Mouse (Mus musculus) olfactory bulb, adult 2 months (tissue): ENCODE measurements around the gene Prdm11. TPM values are rescaled to one million over a fixed set of nuclear protein-coding genes. Genes with fewer than 3 reads are reported as not detected.

Experiments used
- H3K27ac ChIP-seq: fragments of 200-500 bp; 2 replicates; pipeline ENCODE4 v1.5.1; 2012; ENCODE audit warnings: low read depth, low read length; ENCODE audit not compliant: insufficient read depth
- H3K4me1 ChIP-seq: fragments of 200-500 bp; 2 replicates; pipeline ENCODE4 v1.6.1; 2012; ENCODE audit warnings: low read length; ENCODE audit not compliant: control insufficient read depth, insufficient read depth
- H3K4me3 ChIP-seq: fragments of 200-500 bp; 2 replicates; pipeline ENCODE4 v1.5.1; 2012; ENCODE audit warnings: mild to moderate bottlenecking, low read depth, low read length, moderate library complexity; ENCODE audit not compliant: insufficient read depth
- CTCF ChIP-seq: fragments of 200-500 bp; IDR thresholded peaks from 2 replicates; pipeline ENCODE4 v1.5.1; 2012; ENCODE audit warnings: low read depth, mild to moderate bottlenecking, low read length, moderate library complexity; ENCODE audit not compliant: insufficient read depth
- POLR2A ChIP-seq: fragments of 200-500 bp; IDR thresholded peaks from 2 replicates; pipeline ENCODE4 v1.6.1; 2012; ENCODE audit warnings: mild to moderate bottlenecking, low read depth, low read length, moderate library complexity; ENCODE audit not compliant: insufficient read depth
- WGBS: fragments of 180-500 bp; shearing (Covaris S2); methylation state at CpG from one replicate; pipeline ENCODE4 v1.1.7; 2018; 5-methylcytosine and 5-hydroxymethylcytosine counted together
- polyA plus RNA-seq: library from polyadenylated mRNA; stranded (reverse); fragments of >200 nt; gene quantifications from 2 replicates; pipeline ENCODE4 v1.2.4, GENCODE M21; 2012; ENCODE audit warnings: low replicate concordance; ENCODE audit not compliant: missing spikeins, insufficient read depth, insufficient read length

The Prdm11 gene
- polyA plus RNA-seq, 1 experiment, result not detected

DNA sequence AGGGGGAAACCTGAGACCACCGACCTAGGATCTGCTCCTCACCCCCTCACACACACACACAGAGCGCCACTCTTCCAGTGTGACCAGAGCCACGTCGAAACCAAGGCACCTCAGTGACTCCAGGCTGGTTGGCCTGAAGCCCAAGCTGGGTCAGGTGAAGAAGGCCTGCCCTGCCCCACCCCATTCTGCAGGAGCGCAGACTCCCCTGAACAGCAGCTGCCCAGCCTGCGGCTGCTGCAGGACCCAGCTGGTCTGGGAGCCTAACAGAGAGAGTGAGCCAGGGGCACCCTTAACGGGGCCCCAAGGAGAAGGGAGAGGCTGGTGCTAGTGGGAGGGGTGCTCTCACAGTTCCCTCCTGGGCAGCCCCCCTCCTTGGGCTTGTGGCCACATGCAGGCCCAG is 10.3 kb downstream of the Prdm11 start:
- 66% methylated on average over 7 of the region's 7 CpGs for WGBS
- Histone ChIP-seq H3K4me3 (no peak overlapping the region), H3K27ac (no peak overlapping the region), H3K4me1 (peaks cover 27% of the 10 kb centered on the region)
- no peak for TF ChIP-seq POLR2A
- no peak for TF ChIP-seq CTCF

DNA sequence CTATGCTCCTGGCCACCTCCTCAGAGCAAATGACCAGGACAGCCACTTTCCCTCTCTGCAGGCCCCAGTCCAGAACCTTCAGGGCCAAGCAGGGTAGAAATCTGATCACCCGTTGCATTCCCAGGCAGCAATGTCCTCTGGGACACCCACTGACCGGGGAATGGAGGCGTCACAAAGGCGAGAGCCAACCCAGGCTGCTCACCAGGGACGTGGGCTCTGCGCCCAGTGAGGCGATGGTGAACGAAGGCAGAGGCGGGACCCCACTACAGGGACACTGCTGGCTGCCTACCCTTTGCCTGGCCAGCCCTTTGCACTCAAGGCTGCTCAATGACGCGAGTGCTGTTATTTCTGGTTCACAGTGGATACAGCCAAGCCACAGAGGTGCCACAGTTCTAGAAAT is 13.3 kb downstream of the Prdm11 start:
- TF ChIP-seq POLR2A (no peak), CTCF (no peak)
- H3K4me1 ChIP-seq, result peaks cover 33% of the 10 kb centered on the region
- H3K4me3 ChIP-seq, result no peak overlapping the region
- no peak overlapping the region for H3K27ac ChIP-seq
- 55% methylated on average over 11 of the region's 11 CpGs for WGBS

DNA sequence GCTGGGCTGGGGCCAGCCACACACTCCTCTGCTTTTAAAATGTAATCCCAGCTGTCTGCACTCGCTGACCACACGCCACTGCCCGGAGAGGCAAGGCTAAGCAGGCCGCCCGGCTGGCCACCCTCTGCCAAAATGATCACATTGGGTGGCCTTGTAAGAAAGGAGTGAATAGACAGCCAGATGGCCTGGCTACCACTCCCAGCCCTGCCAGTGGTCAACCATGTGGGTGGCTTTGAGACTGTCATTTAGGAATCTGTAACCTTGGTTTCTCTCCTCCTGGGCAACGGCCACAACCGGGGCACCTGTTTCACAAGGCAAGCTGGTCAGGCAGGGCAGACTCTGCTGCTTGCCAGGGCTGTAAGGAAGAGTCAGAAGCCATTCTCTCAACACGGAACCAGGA is 13.9 kb downstream of the Prdm11 start:
- Histone ChIP-seq H3K4me1 (peaks cover 33% of the 10 kb centered on the region), H3K27ac (no peak overlapping the region), H3K4me3 (no peak overlapping the region)
- WGBS, result 63% methylated on average over 8 of the region's 8 CpGs
- TF ChIP-seq POLR2A (no peak), CTCF (no peak)

DNA sequence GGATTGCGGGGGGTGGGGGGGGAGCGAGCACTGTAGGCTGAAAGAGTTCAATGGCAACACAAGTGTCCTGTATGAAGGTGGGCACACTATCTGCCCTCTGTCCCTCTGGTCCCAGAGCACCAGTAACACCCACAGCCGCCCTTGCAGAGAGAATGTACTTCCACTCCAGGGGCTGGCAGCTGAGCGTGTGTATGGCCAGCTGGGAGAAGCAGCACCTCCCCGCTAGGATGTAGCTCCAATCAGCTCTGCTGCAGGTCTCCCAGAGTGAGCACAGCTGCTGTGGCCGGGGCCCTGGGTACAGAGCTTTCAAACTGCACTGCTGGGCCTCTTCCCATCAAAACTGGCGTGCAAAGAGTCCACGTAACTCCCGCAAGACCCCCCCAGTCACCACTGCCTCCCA is 14.9 kb downstream of the Prdm11 start:
- Histone ChIP-seq H3K4me1 (peaks cover 33% of the 10 kb centered on the region), H3K27ac (no peak overlapping the region), H3K4me3 (no peak overlapping the region)
- TF ChIP-seq POLR2A (no peak), CTCF (no peak)
- 59% methylated on average over 9 of the region's 9 CpGs for WGBS

DNA sequence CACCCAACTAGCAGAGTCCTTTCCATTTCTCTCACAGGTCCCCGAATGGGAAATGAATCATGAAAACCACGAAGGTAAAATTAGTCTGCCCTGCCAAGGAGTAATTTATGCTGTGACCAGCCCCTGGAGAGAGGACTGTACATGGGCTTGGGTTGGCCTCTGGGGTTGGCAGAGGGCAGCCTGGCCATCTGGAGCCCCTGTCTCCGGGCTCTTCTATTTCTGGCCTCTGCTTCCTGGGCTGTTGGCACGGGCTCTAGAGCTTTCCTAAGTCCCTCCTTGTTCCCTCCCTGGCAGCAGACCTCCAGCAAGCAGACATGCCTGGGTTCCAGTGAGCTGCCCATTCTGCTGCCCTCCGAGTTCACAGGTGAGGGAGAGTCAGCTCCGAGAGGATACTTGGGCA is 15.9 kb downstream of the Prdm11 start:
- WGBS, result 49% methylated on average over 6 of the region's 6 CpGs
- TF ChIP-seq CTCF, result no peak
- TF ChIP-seq POLR2A, result no peak

DNA sequence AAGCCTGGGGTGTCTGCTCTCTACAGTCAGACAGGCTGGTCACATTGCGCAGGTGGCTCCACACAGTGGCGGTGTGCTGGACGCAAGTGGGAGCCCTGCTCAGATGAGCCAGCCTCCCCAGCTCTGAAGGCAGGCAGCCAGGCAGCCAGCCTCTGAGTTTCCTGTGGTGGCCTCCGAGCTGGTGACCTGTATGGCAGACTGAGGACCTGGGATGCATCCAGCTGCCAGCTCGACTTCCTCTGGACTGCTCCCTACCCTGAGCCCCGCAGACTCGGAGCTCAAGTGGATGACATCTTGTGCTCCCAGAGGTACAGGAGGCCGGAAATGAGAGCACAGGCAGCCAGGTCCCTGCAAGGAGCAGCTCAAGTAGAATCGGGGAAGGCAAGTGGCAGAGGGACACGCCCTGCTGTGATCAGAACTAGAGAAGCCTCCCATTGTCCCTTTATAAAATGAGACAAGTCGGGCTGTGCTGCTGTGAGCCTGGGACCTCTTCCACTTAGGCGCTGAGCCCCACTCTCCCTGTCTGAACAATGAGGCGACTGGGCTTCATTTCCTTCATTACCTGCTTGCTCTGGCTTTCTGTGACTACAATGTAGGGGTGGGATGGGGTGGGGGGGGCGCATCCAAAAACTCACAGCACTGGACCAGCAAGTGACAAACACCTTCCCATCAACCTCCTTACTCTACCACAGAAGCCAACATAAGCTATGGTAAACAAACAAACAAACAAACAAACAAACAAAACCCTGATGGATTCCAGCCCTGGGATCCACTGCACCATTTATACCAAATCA is 16.5 kb downstream of the Prdm11 start:
- Histone ChIP-seq H3K4me1 (peaks cover 33% of the 10 kb centered on the region), H3K27ac (no peak overlapping the region), H3K4me3 (no peak overlapping the region)
- TF ChIP-seq CTCF, result no peak
- TF ChIP-seq POLR2A, result no peak
- 56% methylated on average over 14 of the region's 14 CpGs for WGBS

More for the DNA sequence above, 15.9 kb downstream of the Prdm11 start:
- Histone ChIP-seq H3K27ac (no peak overlapping the region), H3K4me3 (no peak overlapping the region), H3K4me1 (peaks cover 33% of the 10 kb centered on the region)

DNA sequence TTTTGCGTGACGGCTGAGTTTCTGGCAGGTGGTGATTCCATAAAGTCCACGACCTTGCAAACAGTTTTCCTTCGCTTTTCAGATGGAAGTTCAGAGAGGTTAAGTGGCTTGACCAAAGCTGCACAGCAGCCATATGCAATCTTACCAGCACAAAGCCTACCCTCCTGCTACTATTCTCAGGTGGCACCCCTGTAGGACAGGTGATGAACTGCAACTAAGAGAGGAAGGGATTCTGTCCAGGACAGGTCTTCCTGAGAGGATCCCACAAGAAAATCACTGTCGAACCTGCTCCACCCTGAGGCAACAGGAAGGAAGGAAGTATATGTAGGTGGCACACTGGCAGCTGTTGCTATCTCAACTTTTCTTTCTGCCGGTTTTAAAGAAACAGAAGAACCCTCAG is 17.1 kb downstream of the Prdm11 start:
- TF ChIP-seq POLR2A (no peak), CTCF (no peak)
- WGBS, result 77% methylated on average over 6 of the region's 6 CpGs
- Histone ChIP-seq H3K4me1 (peaks cover 33% of the 10 kb centered on the region), H3K27ac (no peak overlapping the region), H3K4me3 (no peak overlapping the region)

DNA sequence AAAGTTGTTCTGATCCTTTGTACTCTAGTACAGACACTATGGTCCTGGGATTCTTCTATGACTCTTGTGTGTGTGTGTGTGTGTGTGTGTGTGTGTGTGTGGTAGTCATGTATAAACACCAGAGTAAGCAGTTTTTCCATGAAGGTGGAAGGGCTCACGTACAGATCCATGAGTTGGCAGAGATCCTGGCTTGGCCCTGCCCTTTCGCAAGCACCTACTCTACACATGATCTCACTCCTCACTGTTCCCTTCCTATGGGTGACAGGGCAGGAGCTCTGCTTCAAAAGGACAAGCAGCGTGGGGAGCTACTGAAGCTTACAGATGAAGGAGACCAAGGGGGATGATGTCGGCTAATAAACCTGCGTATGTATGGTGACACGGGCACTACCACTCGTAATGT is 18.3 kb downstream of the Prdm11 start:
- no peak for TF ChIP-seq POLR2A
- TF ChIP-seq CTCF, result no peak
- 92% methylated on average over 7 of the region's 7 CpGs for WGBS

DNA sequence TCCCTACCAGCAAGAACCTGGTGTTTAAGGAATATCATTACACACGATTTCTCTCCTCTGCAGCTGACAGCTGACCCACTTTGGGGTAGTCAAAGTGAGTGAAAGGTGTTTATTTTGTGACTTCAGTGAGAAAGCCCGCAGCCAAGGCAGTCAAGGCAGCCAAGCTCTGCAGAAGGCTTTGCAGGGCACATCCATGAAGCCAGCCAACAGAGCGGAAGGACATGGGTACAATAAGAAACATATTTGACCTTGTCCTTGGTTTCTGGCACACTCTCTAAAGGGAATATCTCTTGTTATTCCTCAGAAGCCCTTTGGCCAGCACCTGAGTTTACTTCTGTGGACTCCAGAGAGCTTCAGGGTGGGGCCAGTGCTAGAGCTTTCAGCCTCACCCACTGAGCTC is 21.5 kb downstream of the Prdm11 start:
- 80% methylated on average over 3 of the region's 3 CpGs for WGBS
- Histone ChIP-seq H3K4me1 (peaks cover 4% of the 10 kb centered on the region), H3K27ac (no peak overlapping the region), H3K4me3 (no peak overlapping the region)
- TF ChIP-seq POLR2A (no peak), CTCF (no peak)

More for the DNA sequence above, 18.3 kb downstream of the Prdm11 start:
- H3K4me1 ChIP-seq, result peaks cover 30% of the 10 kb centered on the region
- H3K4me3 ChIP-seq, result no peak overlapping the region
- H3K27ac ChIP-seq, result no peak overlapping the region

DNA sequence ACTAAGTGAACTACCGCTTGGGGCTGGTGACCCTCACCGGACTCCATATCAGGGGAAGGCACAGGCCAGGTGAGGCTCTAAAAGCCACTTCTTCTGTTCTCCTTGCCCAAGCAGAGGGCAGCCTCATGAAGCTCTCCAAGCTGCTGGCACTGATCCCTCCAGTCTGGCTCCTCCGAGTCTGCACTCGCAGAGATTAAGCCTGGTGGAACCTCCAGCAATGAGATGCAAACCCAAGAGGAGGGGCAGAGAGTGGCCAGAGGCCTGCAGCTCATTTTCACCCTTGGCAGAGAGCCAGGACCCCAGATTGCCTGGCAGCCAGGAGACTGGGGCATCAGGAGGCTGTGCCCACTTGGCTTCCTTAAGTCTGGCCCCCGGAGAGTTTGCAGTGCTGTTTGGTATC is 27.1 kb downstream of the Prdm11 start:
- 73% methylated on average over 5 of the region's 5 CpGs for WGBS
- TF ChIP-seq CTCF (no peak), POLR2A (no peak)
- Histone ChIP-seq H3K27ac (no peak overlapping the region), H3K4me3 (no peak overlapping the region), H3K4me1 (peaks cover 15% of the 10 kb centered on the region)
